Mouse (Mus musculus): ENCODE measurements around the gene Zdhhc1.

DNA sequence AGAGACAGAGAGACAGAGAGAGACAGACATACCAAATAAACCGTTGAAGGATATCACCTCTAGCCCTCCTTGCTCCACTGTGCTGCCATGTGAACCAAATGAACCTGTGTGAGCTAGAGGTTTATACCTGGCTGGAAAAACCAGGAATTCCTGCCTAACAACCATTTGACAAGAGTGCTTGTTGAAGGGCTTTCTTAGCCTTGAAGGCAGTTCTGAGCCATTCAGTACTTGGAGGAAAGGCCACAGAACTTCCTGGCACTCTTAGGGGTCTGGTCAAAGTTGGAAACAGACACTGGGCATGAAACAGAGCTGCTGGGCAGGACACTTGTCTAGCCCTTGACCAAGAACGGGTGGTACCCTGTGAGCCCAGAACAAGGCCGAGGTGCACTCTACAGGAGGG is 2.1 kb downstream of the Zdhhc1 start:
- TF ChIP-seq POLR2A (IDR thresholded peaks at IDR 0.05; ENCODE audit: borderline replicate concordance, control insufficient read depth, low read depth, low read length) (no peak), CTCF (IDR thresholded peaks at IDR 0.05; ENCODE audit: control insufficient read depth, insufficient read depth, low read length) (no peak)

All from bone marrow, adult 2 months (tissue).